Mouse (Mus musculus) heart, adult 18-20 months (tissue): ENCODE measurements at regions not wholly inside any gene's neighbourhood (a gene's known extent, or its start where the extent isn't known, plus 50 kb on each side); places are given as distances from the start of the nearest gene placed in this dataset.
A peak's percentile ranks its signal among the peaks of the same experiment; 100 is the strongest.
"Not testable (repeated sequence)": the region's sequence is repeated elsewhere in the genome, so short reads cannot be mapped to it uniquely, and the experiment has no call there.

Experiments
- DNase-seq, 2 experiments: peaks; one replicate each; pipeline ENCODE4 v3.0.0; 2021 to 2022; ENCODE audit warnings: mixed read lengths in 1 of 2

GRCm38 (mm10) chr10:126373906-126374305 lies 407.9 kb downstream of the Lrig3 start:
- no peak for DNase-seq

DNA sequence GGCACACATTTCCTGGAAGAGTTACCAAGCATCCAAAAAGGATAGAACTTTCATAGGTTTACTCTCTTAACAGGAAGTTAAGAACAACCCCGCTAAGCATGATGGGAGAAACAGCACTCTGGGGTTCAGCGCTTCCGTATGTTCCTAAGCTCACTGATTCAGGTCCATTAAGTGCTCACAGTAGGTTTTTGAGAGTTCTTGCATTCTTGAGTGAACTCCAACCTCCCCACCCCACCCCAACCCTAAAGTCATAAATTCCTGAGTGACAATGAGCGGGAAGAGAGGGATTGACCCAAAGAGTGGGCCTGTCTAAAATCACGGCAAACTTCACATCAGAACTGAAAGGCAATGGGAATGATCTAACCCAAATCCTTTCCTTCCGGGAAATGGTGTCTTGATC lies 405.9 kb downstream of the Lrig3 start:
- DNase-seq, result no peak

DNA sequence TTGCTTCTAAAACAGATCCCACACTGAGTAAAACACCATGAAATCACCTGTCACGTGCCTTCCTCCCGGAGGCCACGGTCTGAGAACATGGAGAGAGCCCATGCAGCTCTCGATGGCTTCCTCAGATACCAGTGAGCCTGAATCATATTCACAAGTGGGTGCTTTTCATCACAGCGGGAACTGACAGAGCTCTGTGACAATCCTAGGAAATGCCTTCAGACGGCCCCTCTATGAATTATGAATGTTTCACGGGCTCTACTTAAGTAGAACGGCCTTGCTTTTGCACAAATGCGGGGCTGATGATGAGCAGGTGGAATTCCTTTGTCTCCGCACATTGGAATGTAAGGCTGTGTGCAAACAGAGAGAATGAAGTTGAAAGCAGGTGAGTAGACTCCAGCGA lies 383.1 kb downstream of the Lrig3 start:
- DNase-seq, result no peak

- no peak for DNase-seq
Observed at GRCm38 (mm10) chr10:126337426-126337825, 371.5 kb downstream of the Lrig3 start.

DNA sequence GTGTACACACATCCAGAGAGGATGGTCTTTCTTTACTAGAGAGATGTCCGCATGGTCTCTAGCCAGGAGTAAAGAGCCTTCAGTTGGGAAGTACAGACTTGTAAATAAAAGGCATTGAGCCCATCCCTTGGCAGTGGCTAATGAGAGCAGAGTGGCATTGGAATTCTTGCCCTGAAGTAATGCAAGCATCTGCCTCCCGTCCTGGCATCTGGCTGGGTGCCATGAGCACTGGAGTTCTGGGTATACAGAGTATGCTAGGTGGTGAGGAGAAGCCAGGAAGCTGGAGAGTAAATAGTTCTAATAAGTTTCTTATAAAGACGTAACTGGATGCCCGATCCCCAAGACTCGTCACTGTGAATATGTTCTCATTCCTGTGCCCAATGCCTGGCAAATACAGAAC lies 367.8 kb downstream of the Lrig3 start:
- no peak for DNase-seq

GRCm38 (mm10) chr10:126330305-126330969 lies 364.5 kb downstream of the Lrig3 start:
- peak; percentile 84 to 90 for DNase-seq

DNA sequence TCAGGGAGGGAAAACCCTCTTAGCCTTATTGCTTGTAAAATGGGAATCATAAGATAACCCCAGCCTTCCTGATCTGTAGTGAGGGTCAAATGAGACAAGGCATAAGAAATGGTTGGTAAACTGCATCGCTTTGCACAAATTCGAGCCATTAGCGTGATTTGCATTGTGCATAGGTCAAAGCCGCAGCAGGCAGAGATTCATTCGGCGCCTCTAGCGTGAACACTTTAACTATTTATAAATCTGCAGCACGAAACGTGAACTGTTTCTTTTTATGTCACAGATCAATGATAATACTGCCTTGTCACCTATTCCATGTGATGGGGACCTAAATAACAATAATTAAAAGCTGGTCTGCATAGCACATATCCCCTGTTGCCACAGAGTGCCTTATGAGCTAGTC lies 354.9 kb downstream of the Lrig3 start:
- DNase-seq, result no peak

DNA sequence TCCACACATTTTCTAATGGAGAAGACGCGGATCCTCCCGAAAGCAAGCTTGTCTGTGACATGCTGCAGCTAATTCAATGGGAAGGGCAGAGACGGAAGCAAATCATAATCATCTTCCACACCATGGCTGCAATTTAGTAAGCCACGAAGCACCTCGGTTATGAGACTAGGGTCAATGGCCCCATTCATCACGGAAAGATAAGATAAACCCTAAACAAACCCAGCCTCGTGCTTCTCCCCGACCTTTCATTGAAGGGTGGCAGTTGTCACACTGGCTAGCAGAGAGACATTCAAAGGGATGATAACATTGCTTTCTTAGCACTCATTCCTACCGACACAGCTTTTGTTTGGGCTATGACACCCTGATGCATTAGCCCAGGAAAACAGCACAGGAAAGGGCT lies 353.8 kb downstream of the Lrig3 start:
- no peak for DNase-seq

DNA sequence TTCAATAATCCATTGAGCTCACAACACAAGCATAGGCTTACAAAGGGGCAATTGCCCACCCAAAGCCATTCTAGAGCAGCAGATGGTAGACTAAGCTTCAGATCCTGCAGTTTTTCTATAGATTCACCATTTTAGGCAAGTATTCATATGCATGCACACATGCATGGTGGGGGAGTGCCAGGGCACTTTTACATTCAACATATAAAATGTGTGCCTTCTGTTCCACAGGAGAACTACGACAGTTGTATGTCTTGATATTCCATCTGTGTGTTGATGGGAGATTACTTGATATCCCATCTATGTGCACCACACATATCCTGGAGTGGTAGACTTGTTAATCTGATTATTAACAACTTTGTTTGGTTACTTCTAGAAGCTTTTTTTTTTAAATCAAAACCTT lies 334.0 kb downstream of the Lrig3 start:
- DNase-seq, result no peak

DNA sequence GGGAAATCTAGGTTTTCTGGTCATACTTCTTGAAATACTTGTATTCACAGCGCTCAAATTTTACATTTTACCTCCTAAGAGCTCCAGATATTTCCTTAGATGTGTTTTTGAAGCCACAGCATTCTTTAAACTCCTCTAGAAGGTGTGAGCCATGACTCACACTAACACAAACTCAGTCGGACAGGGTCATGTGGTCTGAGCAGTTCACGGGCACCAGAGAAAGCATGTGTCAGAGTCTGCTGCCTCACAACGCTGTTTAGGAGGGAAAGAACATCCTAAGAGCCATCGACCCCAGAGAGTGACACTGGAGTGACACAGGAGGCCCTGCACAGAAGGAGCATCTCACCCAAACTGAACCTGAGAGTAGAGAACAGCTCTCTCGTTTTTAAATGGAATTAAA lies 332.2 kb downstream of the Lrig3 start:
- no peak for DNase-seq

DNA sequence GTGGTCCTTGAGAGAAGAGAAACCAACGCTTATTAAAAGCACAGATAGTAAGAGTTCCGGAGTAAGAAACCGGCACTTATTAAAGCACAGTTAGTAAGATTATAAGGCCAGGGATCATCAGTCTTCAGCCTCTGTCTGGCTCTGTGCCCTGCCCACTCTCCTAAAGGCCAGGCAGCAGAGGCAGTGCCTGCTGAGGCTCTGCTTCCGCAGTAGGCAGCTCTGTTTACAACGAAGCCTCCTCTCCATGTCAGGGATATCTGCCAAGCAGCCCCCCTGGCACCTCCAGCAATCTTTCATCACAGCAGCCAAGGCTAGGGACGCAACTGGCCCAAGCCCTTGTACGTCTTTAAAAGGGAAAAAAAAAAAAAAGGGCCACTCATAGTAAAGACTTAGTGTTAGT lies 329.9 kb downstream of the Lrig3 start:
- DNase-seq, result no peak

GRCm38 (mm10) chr10:126291765-126292164 lies 325.8 kb downstream of the Lrig3 start:
- no peak for DNase-seq

DNA sequence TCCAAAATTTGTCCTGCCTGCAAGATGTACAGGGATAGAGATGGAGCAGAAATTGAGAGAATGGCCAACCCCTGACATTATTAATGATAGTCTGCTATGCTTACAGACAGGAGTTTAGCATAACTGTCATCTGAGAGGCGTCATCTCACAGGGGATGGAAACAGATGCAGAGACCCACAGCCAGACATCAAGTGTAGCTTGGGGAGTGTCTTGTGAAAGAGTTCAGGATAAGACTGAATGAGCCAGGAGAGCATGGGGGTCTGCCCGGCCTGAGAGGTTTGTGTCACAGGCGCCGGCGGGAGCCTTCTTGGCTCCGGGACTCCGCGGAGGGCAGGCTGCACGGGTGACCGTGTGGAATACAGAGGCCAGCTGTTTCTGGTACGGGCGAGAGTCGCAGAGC lies 319.1 kb downstream of the Lrig3 start:
- not testable (repeated sequence) for DNase-seq

DNA sequence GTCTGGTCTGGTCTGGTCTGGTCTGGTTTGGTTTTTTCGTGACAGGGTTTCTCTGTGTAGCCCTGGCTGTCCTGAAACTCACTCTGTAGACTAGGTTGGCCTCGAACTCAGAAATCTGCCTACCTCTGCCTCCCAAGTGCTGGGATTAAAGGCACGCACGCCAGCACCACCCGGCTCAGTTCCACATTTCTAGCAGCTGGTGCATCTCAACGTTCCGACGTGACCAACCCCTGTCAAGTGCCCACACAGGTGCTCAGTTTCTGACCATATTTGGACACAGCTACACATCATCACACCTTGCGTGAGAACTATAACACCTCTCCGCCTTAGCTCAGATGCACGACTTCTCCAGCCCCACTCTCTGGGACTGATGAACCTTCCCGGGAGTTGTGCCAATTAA lies 304.4 kb downstream of the Lrig3 start:
- DNase-seq, result no peak

DNA sequence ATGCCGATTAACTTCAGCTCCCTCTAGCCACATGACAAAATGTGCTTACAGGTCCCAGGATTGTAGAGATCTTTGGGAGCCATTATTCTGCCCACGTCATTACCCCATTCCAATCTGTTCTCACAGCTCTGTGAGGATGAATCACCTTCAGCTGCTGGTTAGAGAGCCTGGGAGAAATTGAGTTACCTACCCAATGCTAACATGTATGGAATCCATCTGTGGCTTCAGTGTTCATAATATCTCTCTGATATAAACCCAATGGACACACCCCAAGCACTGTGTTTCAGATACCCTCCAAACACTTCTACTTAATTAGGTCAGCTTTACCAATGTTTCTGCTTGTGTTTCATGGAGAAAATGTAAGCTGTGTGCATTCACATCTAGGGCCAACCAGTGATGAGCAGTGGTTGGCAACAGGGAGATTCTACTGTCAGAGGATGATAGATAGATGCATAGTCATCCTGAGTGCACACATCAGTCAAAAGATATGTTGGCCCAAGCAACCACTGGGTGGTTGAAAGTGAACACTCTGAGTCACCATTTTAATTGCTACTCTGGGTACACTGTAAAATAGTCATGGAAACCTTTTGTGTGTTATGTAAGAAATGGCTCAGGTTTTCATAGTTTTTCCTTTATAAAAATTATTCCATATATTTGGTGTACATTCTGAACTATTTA lies 301.5 kb downstream of the Lrig3 start:
- no peak for DNase-seq

DNA sequence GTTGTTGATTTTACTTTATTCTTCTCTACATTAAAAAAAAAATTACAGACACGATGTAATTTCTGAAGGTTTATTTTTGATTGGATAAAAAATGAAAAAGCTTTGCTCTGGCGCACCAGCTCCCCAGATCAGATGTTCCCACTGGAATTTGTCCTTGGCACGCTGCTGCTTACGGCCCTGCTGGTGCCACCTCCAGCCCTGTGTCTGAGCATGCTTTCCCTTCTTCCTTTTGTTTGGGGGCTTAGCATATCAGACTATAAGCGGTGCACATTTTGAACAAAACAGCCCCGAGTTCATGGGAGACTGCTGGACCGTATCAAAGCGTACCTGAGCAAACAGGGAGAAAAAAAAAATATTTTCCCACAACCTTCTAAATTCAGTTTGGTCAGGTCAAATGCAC lies 291.2 kb downstream of the Lrig3 start:
- no peak for DNase-seq

GRCm38 (mm10) chr10:126254198-126254597 lies 288.2 kb downstream of the Lrig3 start:
- DNase-seq, result no peak

DNA sequence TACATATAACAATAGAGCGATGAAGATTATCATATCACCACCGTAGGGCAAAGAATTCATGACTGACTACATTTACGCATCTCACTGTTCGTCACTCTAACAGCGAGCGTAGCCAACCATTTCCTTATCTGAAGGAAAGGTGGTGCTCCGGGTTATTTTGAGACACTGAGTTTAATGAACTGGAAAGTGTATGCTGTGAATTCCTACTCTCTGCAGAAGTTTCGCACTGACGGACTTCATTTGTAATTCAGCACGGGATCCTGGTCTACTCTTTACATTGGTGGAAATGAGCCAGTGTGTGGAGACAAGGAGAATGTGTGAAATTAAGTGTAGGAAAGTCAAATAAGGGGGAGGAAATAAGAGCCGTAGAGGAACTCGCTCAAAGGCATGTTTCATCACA lies 283.2 kb downstream of the Lrig3 start:
- DNase-seq, result no peak

DNA sequence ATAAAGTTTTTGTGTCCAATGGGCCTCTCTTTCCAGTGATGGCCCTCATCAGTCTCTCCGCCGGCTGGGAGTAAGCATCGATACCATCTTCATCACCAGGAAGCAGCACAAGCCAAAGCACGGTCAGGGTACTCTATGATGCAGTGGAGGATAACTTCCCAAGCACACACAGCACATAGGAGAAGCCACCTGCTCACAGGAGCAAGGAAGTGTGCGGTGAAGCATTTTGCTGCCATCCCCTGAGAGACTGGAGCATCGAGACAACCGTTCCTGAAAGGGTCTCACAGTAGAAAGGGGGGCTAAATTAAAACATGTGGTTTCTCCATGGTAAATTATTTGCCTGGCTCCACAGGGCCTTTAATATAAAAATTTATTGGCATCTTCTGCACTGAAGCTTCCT lies 277.1 kb downstream of the Lrig3 start:
- DNase-seq, result no peak

GRCm38 (mm10) chr10:126239536-126239935 lies 273.6 kb downstream of the Lrig3 start:
- DNase-seq, result no peak
